Mouse (Mus musculus): Measurements from ENCODE around the gene Slc38a9. TPM values are rescaled to one million over a fixed set of nuclear protein-coding genes. Genes with fewer than 3 reads are reported as not detected.

The Slc38a9 gene
- polyA plus RNA-seq, 1 experiment from 2014 or later: 11.8 TPM

DNA sequence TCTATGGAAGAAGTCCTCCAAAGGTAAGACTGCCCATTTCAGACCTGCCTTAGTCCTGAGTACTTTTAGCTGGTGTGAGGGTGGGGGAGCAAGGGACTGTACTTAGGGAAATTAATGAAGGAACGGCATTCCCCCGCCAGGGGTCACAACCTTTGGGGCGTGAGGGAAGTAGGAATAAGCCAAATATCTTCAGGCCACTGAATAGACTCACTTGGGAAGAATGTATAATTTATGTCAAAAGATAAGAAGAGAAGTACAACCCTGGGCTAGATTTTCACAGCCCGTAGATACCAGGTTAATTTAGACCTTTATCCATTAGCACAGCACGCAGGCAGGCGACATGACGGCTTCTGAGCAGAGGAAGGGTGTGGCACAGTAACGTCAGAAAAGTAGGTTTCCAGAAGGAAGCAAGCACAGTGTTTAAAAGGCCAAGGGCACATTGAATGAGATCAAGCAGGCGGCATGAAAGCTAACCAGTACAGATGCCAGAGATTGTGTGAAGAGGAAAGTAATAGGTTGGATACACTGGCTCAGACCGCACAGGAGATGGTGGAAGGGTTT is 103.1 kb downstream of the Slc38a9 start:
- H3K36me3 ChIP-seq: no peaks in the 10 kb centered on the region
- peaks cover 10% of the 10 kb centered on the region; the same call in 1 of the 2 replicates for H3K4me1 ChIP-seq (replicated peaks)
- H3K9ac ChIP-seq: no peak overlapping the region
- no peak overlapping the region for H3K4me3 ChIP-seq (replicated peaks)
- H3K27me3 ChIP-seq (replicated peaks): no peaks in the 10 kb centered on the region
- no peak overlapping the region for H3K4me2 ChIP-seq (replicated peaks)
- WGBS: 65% methylated on average over 10 of the region's 10 CpGs
- peak; percentile 26; the same call in 1 of the 2 replicates for ATAC-seq
- H3K27ac ChIP-seq: 0 out of 2 replicates have a peak overlapping the region, but pooled peaks have one; percentile 19
- H3K9me3 ChIP-seq: 0 out of 2 replicates have a peak, but pooled peaks cover 7% of the 10 kb centered on the region

DNA sequence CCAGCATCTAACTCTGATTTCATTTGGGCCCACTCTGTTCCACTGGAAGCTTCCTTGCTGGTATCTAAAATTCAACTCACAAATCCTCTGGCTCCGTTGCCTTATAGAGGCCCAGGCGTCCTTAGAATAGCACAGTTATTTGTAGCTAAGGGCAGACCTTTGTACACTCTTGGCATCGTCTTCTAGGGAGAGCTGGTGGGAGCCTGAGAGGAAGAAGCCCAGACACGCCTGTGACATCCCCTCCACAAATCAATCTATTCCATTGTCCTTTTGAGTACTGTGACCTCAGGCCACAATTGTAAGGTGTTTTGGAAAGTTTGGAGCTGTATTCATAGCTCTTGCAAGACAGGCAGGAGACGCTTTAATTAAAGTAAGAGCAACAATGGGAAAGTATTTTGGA is 104.0 kb downstream of the Slc38a9 start:
- H3K27ac ChIP-seq: peak overlapping the region; percentile 19; the same call in 1 of the 2 replicates
- 67% methylated on average over 5 of the region's 5 CpGs for WGBS

DNA sequence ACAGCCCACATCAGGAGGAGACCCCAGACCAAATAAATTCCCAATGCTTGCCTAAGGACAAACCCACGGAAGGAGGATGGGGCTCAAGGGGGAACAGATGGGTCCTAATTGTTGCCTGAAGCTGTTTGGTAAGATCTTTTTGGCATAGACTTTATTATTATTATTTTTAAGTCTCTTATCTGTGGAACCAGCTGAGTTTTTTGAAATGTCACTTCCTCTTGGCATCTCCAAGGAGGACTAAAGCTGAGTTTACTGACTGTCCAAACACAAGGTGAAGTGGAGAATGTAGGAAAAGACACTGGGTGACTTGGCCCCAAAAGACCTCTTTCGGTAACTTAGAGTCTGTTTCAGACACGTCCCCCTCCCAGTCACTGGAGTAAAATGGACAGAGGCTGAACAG is 105.1 kb downstream of the Slc38a9 start:
- no peak overlapping the region for H3K9ac ChIP-seq
- H3K4me2 ChIP-seq (replicated peaks): no peak overlapping the region
- H3K4me3 ChIP-seq (replicated peaks): no peak overlapping the region
- WGBS: 88% methylated on average over 3 of the region's 3 CpGs
- no peak overlapping the region for H3K27ac ChIP-seq
- peaks cover 7% of the 10 kb centered on the region; the same call in 1 of the 2 replicates for H3K4me1 ChIP-seq (replicated peaks)
- H3K27me3 ChIP-seq (replicated peaks): no peaks in the 10 kb centered on the region
- ATAC-seq: no peak
- 0 out of 2 replicates have a peak, but pooled peaks cover 7% of the 10 kb centered on the region for H3K9me3 ChIP-seq
- H3K36me3 ChIP-seq: no peaks in the 10 kb centered on the region

More for the DNA sequence above, 104.0 kb downstream of the Slc38a9 start:
- no peak overlapping the region for H3K9ac ChIP-seq
- H3K9me3 ChIP-seq: 0 out of 2 replicates have a peak, but pooled peaks cover 7% of the 10 kb centered on the region
- H3K4me2 ChIP-seq (replicated peaks): no peak overlapping the region
- H3K4me1 ChIP-seq (replicated peaks): peaks cover 8% of the 10 kb centered on the region; the same call in 1 of the 2 replicates
- H3K4me3 ChIP-seq (replicated peaks): no peak overlapping the region
- no peaks in the 10 kb centered on the region for H3K27me3 ChIP-seq (replicated peaks)
- ATAC-seq: no peak
- H3K36me3 ChIP-seq: no peaks in the 10 kb centered on the region

DNA sequence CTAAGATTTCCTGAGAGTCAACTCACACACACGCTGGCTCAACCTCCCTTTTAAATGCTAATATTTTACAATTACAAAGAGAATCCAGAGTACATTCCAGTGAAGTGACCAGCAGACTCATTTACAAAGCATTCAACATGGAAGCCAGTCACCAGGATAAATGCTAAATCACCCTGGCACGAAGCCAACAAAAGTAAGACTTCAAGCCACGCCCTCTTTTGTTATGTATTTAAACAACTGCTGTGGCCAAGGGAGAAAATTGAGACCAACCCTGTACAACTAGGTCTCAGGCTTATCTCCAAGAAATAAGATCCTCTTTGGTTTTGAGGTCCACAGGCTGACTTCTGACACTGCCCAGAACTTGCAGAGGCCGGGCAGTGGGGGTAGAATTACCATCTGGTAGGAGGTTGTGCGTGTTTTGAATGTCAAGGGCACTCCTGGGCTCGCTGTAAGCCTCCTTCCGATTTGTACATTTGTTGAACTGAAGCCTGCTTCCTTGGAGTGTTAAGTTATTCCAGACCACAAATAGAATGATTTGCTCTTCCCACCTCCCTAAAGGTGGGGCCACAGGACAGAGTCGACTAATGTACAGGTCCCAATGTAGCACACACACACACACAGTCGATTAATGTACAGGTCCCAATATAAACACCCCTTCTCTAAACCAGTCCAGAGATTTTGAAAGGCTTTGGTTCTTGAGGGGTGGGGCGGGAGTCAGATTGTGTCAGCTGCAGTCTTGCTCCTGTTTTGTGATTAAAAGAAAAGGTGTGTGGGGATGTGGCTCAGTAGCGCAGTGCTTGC is 110.2 kb downstream of the Slc38a9 start:
- no peaks in the 10 kb centered on the region for H3K27me3 ChIP-seq (replicated peaks)
- ATAC-seq: peak; percentile 67
- no peak overlapping the region for H3K9ac ChIP-seq
- H3K36me3 ChIP-seq: no peaks in the 10 kb centered on the region
- H3K4me1 ChIP-seq (replicated peaks): peaks cover 9% of the 10 kb centered on the region; the same call in 1 of the 2 replicates
- no peak overlapping the region for H3K4me2 ChIP-seq (replicated peaks)
- 0 out of 2 replicates have a peak, but pooled peaks cover 7% of the 10 kb centered on the region for H3K9me3 ChIP-seq
- H3K4me3 ChIP-seq (replicated peaks): no peak overlapping the region
- H3K27ac ChIP-seq: peak overlapping the region; percentile 57
- WGBS: 33% methylated on average over 11 of the region's 11 CpGs

DNA sequence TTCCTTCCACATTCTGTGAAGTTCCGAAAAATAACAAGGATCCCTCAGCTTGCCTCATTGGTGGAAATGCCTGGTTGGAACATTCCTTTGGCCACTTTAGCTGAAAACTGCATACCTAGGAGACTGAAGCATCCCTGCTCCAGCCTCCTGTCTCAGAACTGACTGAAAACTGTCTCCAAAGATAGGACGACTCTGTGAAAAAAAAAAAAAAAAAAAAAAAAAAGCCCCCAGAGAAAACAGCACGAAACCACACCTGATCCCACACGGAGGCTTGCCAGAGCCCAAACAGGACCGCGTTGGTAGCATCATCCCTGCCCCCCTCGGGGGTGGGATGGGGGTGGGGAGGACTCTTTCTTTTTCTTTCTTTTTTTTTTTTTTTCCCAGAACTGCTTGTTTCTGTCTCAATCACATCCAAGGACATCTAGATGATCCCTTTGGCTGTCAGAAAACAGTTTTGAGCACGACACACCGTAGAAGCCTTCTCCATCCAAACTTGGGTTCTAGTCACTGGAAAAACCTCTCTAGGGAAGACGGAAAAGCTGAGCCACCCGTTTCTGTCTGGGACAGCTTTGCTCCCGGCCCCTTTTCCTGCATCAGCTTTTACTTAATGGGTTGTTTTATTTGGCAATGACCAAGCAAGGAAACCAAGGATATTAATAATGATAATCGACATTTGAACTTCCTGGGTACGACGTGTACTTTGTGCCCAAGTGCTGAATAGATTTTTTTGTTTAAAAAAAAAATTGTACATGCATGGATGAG is 111.1 kb downstream of the Slc38a9 start:
- H3K9ac ChIP-seq: no peak overlapping the region

DNA sequence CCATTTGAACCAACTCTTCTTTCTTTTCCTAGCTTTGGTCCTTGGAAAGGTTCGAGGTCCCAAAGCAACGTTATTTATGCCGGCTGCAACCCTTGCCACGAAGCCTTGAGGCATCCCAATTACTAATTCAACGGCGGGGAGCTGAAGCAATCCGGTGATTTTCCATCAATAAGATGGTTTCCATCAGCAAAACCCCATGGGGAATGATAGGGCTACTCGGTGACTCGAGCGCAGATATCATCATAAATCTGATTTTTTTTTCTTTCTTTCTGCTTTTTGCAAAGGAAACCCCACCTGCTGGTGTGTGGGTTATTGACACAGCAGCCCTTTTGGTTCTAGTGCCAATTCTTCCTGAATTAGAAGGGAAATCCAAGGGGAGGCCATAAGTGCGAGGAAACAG is 111.7 kb downstream of the Slc38a9 start:
- Histone ChIP-seq H3K9me3 (0 out of 2 replicates have a peak, but pooled peaks cover 4% of the 10 kb centered on the region), H3K4me1 (replicated peaks) (peaks cover 9% of the 10 kb centered on the region; the same call in 1 of the 2 replicates), H3K9ac (no peak overlapping the region), H3K27me3 (replicated peaks) (no peaks in the 10 kb centered on the region), H3K4me2 (replicated peaks) (no peak overlapping the region), H3K27ac (no peak overlapping the region), H3K36me3 (no peaks in the 10 kb centered on the region), H3K4me3 (replicated peaks) (no peak overlapping the region)
- WGBS: 68% methylated on average over 11 of the region's 11 CpGs
- no peak for ATAC-seq

More for the DNA sequence above, 111.1 kb downstream of the Slc38a9 start:
- 44% methylated on average over 15 of the region's 15 CpGs for WGBS
- Histone ChIP-seq H3K4me3 (replicated peaks) (no peak overlapping the region), H3K4me1 (replicated peaks) (peaks cover 9% of the 10 kb centered on the region; the same call in 1 of the 2 replicates), H3K4me2 (replicated peaks) (no peak overlapping the region), H3K27ac (0 out of 2 replicates have a peak overlapping the region, but pooled peaks have one; percentile 5), H3K36me3 (no peaks in the 10 kb centered on the region), H3K27me3 (replicated peaks) (no peaks in the 10 kb centered on the region), H3K9me3 (0 out of 2 replicates have a peak, but pooled peaks cover 7% of the 10 kb centered on the region)
- ATAC-seq: no peak

DNA sequence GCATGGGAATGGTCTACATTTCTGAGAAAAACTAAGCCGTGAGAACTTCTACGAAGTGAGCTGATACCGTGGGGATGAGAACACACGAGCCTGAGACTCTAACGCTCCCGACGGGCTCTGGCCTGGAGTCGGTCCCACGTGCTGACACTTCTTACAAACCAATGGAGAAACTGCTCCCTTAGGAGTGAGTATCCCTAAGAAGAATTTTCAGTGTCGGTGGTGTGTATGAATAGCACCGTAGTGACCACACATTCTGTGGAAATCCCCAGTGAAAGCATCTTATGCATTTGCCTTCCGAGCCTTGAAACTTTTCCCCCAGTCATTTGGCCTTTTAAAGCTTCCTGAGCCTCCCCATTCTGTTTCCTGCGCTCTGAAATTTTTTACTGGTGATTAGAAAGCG is 112.3 kb downstream of the Slc38a9 start:
- Histone ChIP-seq H3K9ac (no peak overlapping the region), H3K27ac (no peak overlapping the region), H3K9me3 (no peaks in the 10 kb centered on the region), H3K4me2 (replicated peaks) (no peak overlapping the region), H3K27me3 (replicated peaks) (no peaks in the 10 kb centered on the region), H3K4me1 (replicated peaks) (peaks cover 9% of the 10 kb centered on the region; the same call in 1 of the 2 replicates), H3K36me3 (no peaks in the 10 kb centered on the region), H3K4me3 (replicated peaks) (no peak overlapping the region)
- WGBS: 79% methylated on average over 14 of the region's 14 CpGs
- no peak for ATAC-seq

DNA sequence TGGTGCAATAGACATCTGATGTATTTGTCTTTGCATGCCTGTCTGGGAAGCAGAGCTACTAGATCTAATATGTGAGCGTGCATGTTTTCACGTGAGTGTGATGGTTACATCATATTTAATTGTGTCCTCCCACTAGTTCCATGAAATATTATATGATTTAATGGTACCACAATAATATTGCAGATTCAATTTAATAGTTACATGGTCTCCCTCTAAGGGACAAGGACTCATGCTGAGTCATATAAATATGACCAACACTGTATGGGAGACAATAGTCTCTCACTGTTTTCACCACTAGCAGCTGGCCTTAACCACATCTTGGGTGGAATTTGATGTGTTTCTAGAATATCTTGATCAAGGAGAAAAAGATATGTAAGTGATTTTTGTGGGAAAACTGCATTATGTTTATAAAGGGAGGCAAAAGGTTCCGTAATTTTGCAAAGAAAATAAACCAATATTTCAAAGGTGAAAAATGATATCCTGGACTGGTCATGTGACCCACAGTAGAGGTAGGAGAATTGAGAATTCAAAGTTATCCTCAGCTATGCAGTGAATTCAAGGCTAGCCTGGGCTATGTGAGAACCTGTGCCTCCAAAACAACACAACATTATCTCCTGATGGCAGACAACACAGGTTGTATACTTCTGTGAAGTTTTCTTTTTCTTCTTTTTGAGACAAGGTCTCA is 113.6 kb downstream of the Slc38a9 start:
- no peaks in the 10 kb centered on the region for H3K27me3 ChIP-seq (replicated peaks)
- 93% methylated on average over 3 of the region's 3 CpGs for WGBS
- no peak for ATAC-seq
- no peaks in the 10 kb centered on the region for H3K36me3 ChIP-seq
- H3K4me2 ChIP-seq (replicated peaks): no peak overlapping the region
- no peak overlapping the region for H3K9ac ChIP-seq
- peaks cover 9% of the 10 kb centered on the region; the same call in 1 of the 2 replicates for H3K4me1 ChIP-seq (replicated peaks)
- H3K27ac ChIP-seq: no peak overlapping the region
- no peaks in the 10 kb centered on the region for H3K9me3 ChIP-seq
- no peak overlapping the region for H3K4me3 ChIP-seq (replicated peaks)

DNA sequence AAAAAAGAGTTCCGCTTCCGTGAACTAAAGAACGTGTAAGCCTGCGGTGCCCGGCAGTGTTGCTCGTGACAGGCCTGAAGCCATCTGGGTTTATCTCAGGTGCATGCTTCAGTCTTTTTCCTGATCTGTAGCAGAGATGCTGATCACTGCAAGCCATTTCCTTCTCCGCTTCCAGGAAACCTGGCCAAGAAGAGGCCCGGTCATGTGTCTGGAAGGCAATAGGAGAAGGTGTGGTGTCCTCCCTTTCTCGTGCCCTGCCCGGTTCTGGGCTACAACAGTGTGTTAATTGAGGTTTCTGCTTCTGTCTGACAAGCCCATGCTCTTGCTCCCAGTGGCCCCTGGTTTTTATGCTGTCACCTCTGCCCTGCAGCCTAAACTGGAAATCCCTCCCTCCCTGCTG is 115.3 kb downstream of the Slc38a9 start:
- Histone ChIP-seq H3K36me3 (no peaks in the 10 kb centered on the region), H3K4me3 (replicated peaks) (no peak overlapping the region), H3K4me1 (replicated peaks) (peaks cover 5% of the 10 kb centered on the region; the same call in 1 of the 2 replicates), H3K4me2 (replicated peaks) (no peak overlapping the region), H3K9me3 (no peaks in the 10 kb centered on the region), H3K27me3 (replicated peaks) (no peaks in the 10 kb centered on the region), H3K27ac (no peak overlapping the region), H3K9ac (no peak overlapping the region)
- no peak for ATAC-seq
- WGBS: 87% methylated on average over 10 of the region's 10 CpGs

DNA sequence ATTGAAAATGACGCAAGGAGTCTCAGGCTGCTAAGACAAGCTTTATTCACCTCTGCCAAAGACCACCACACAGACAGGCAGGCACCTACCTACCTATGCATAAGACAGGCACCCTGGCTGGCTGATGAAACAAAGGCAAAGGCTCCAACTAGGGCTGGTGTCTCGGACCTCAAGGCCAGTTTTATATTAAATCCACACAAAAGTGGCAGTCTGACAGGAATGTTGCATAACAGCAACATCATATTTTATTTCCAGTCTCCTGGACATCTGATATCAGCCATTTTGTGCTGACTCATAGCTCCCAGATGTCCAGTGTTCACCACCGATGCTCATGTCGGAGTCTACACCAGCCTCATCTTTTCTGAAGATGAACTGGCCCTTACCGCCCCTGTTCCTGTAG is 117.9 kb downstream of the Slc38a9 start:
- Histone ChIP-seq H3K27me3 (replicated peaks) (no peaks in the 10 kb centered on the region), H3K36me3 (no peaks in the 10 kb centered on the region), H3K4me2 (replicated peaks) (no peak overlapping the region), H3K4me3 (replicated peaks) (no peak overlapping the region), H3K9me3 (no peaks in the 10 kb centered on the region), H3K9ac (no peak overlapping the region), H3K27ac (no peak overlapping the region), H3K4me1 (replicated peaks) (no peaks in the 10 kb centered on the region)
- no peak for ATAC-seq
- WGBS: 87% methylated on average over 5 of the region's 5 CpGs

DNA sequence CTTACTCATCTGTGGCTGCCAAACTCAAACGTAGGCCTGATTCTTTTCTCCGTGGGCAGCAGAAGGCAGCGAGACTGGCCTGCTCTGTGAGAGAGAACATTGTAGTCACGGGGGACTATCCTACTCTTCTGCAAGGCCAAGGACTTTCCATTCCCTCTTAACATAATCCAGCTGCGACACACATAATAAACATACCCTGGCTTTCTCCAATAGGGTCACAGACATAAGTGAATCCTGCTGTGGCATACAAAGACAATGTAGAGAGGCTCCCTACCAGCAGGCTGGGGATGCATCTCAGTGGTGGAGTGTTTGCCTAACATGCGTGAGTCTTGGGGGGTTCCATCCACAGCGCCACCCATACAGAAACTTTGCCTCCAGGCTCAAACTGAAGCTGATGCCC is 124.8 kb downstream of the Slc38a9 start:
- Histone ChIP-seq H3K9ac (no peak overlapping the region), H3K27ac (no peak overlapping the region), H3K27me3 (replicated peaks) (no peaks in the 10 kb centered on the region), H3K9me3 (no peaks in the 10 kb centered on the region), H3K4me1 (replicated peaks) (0 out of 2 replicates have a peak, but pooled peaks cover 2% of the 10 kb centered on the region), H3K36me3 (no peaks in the 10 kb centered on the region), H3K4me2 (replicated peaks) (no peak overlapping the region), H3K4me3 (replicated peaks) (no peak overlapping the region)
- no peak for ATAC-seq
- WGBS: 53% methylated on average over 7 of the region's 7 CpGs

All from intestine, embryonic 15.5 days (tissue).